In genomic region chr9:84356167-84356566, GRCm38 (mm10) we compare ENCODE assay signal across 28 mouse cellular contexts.
"Had no signal": no experiment of that assay in that cellular context is flagged by ENCODE, and none has a peak within 500 bp of the region (broad histone marks: within the 10 kb centered on the region; RNA-seq: fewer than 3 reads in every experiment).

No protein-coding gene starts in this region.

- H3K4me1 ChIP-seq: heart, embryonic 10.5 days; heart, embryonic 12.5 days; hindbrain, embryonic 10.5 days; intestine, embryonic 15.5 days; limb, embryonic 10.5 days; limb, embryonic 12.5 days; liver, embryonic 13.5 days; liver, embryonic 15.5 days had no signal

- H3K4me2 ChIP-seq: heart, embryonic 12.5 days; hindbrain, embryonic 12.5 days; hindbrain, embryonic 14.5 days; intestine, embryonic 15.5 days; limb, embryonic 12.5 days; liver, embryonic 11.5 days; liver, embryonic 13.5 days; liver, embryonic 15.5 days had no signal

- H3K4me3 ChIP-seq: heart, embryonic 10.5 days; heart, embryonic 12.5 days; hindbrain, embryonic 10.5 days; hindbrain, embryonic 12.5 days; intestine, embryonic 15.5 days; layer of hippocampus, adult 2 months; left cerebral cortex, adult 2 months; limb, embryonic 10.5 days; limb, embryonic 12.5 days; liver, embryonic 13.5 days; liver, embryonic 15.5 days had no signal

- DNase-seq: gastrocnemius, postnatal 10 days; gastrocnemius, postnatal 25 days; heart, adult 18-20 months; heart, postnatal 10 days; heart, postnatal 4 days; kidney, adult 18-20 months; kidney, adult 8-10 months; kidney, postnatal 10 days; kidney, postnatal 25 days; kidney, postnatal 4 days; liver; liver, embryonic 13.5 days; liver, postnatal 0 days had no signal

- H3K27me3 ChIP-seq: heart, embryonic 12.5 days; hindbrain, embryonic 12.5 days; intestine, embryonic 15.5 days; limb, embryonic 12.5 days; liver, embryonic 13.5 days; liver, embryonic 15.5 days had no signal

- H3K9me3 ChIP-seq: heart, embryonic 10.5 days; heart, embryonic 12.5 days; hindbrain, embryonic 10.5 days; hindbrain, embryonic 12.5 days; intestine, embryonic 15.5 days; limb, embryonic 10.5 days; limb, embryonic 12.5 days; liver, embryonic 13.5 days; liver, embryonic 15.5 days had no signal

- H3K27ac ChIP-seq: heart, embryonic 10.5 days; hindbrain, embryonic 10.5 days; hindbrain, embryonic 12.5 days; hindbrain, embryonic 14.5 days; intestine, embryonic 15.5 days; layer of hippocampus, adult 2 months; left cerebral cortex, adult 2 months; limb, embryonic 10.5 days; limb, embryonic 12.5 days; liver, embryonic 13.5 days; liver, embryonic 15.5 days had no signal

- ATAC-seq: hindbrain, embryonic 16.5 days; inflammation-experienced regulatory T-cells, adult 6 months; intestine, embryonic 15.5 days; intestine, postnatal 0 days; liver, postnatal 0 days had no signal

- H3K36me3 ChIP-seq: heart, embryonic 10.5 days; heart, embryonic 12.5 days; hindbrain, embryonic 10.5 days; hindbrain, embryonic 12.5 days; intestine, embryonic 15.5 days; limb, embryonic 10.5 days; limb, embryonic 12.5 days; liver, embryonic 13.5 days; liver, embryonic 15.5 days had no signal

- H3K9ac ChIP-seq: heart, embryonic 12.5 days; hindbrain, embryonic 12.5 days; hindbrain, embryonic 14.5 days; intestine, embryonic 15.5 days; limb, embryonic 12.5 days; liver, embryonic 13.5 days; liver, embryonic 15.5 days; liver, postnatal 0 days had no signal
